Mouse (Mus musculus) embryonic facial prominence, embryonic 14.5 days (tissue): ENCODE results near the gene Tmem39b. TPM values are rescaled to one million over a fixed set of nuclear protein-coding genes. Genes with fewer than 3 reads are reported as not detected.

Source experiments
- ATAC-seq: fragments of 200-750 bp; cut with Nextera tagmentation; 2 replicates; pipeline ENCODE4 v1.8.0; 2017; ENCODE audit warnings: low read depth, moderate number of reproducible peaks, moderate TSS enrichment
- DNase-seq: peaks from one replicate; pipeline ENCODE4 v3.0.0-alpha.2; 2015; ENCODE audit warnings: low spot score
- H3K27ac ChIP-seq: fragments of 300-500 bp; sonication (generic); replicated peaks from 2 replicates; pipeline ENCODE4 v1.5.1; 2014; ENCODE audit warnings: low read depth, mild to moderate bottlenecking, low read length, moderate library complexity
- H3K27me3 ChIP-seq: fragments of 300-500 bp; sonication (generic); replicated peaks from 2 replicates; pipeline ENCODE4 v1.6.1; 2014; ENCODE audit warnings: low read length; ENCODE audit not compliant: control insufficient read depth, insufficient read depth
- H3K36me3 ChIP-seq: fragments of 300-500 bp; sonication (generic); 2 replicates; pipeline ENCODE4 v1.6.1; 2014; ENCODE audit warnings: low read length, mixed read lengths; ENCODE audit not compliant: control insufficient read depth, insufficient read depth
- H3K4me1 ChIP-seq: fragments of 300-500 bp; sonication (generic); 2 replicates; pipeline ENCODE4 v1.6.1; 2014; ENCODE audit warnings: antibody characterized with exemption, low read length; ENCODE audit not compliant: control insufficient read depth, insufficient read depth
- H3K4me2 ChIP-seq: fragments of 300-500 bp; sonication (generic); 2 replicates; pipeline ENCODE4 v1.6.1; 2014; ENCODE audit warnings: low read depth, mild to moderate bottlenecking, low read length, moderate library complexity, mixed read lengths
- H3K4me3 ChIP-seq: fragments of 300-500 bp; sonication (generic); 2 replicates; pipeline ENCODE4 v1.5.1; 2014; ENCODE audit warnings: low read depth, mild to moderate bottlenecking, low read length
- H3K9ac ChIP-seq: fragments of 300-500 bp; sonication (generic); 2 replicates; pipeline ENCODE4 v1.6.1; 2014; ENCODE audit warnings: low read depth, mild to moderate bottlenecking, low read length, moderate library complexity, mixed read lengths
- H3K9me3 ChIP-seq: fragments of 300-500 bp; sonication (generic); 2 replicates; pipeline ENCODE4 v1.6.1; 2016; ENCODE audit warnings: low read length; ENCODE audit not compliant: control insufficient read depth
- WGBS: fragments of 180-500 bp; shearing (Covaris S2); extraction: QIAGEN DNeasy Blood & Tissue Kit; methylation state at CpG from one replicate; pipeline ENCODE4 v1.1.7; 2014; 5-methylcytosine and 5-hydroxymethylcytosine counted together
- polyA plus RNA-seq: library from polyadenylated mRNA; unstranded; fragments of >200 nt; fragmentation: Nextera tagmentation; extraction: Ambion mirVana; gene quantifications from 2 replicates; pipeline ENCODE4 v1.2.1, GENCODE M21; 2014

Gene Tmem39b
- polyA plus RNA-seq, 1 experiment from 2014 or later = 22.1 TPM

- 38% methylated on average over 5 of the region's 5 CpGs for WGBS
Measured at GRCm38 (mm10) chr4:129641756-129642155, 54.9 kb downstream of the Tmem39b start.

GRCm38 (mm10) chr4:129640638-129641467, 55.8 kb downstream of the Tmem39b start, which contains the start of gene Txlna:
TSS of gene Txlna (minus strand) at chr4:129641065.
- H3K9ac ChIP-seq = peak within 1 kb of the TSS; percentile 90
- H3K27ac ChIP-seq = peak within 1 kb of the TSS; percentile 94
- ATAC-seq = peak; percentile 95
- H3K9me3 ChIP-seq = no peaks in the 10 kb centered on the region
- peak within 1 kb of the TSS; percentile 70 for H3K4me3 ChIP-seq
- 1% methylated on average over 39 of the region's 60 CpGs for WGBS
- H3K36me3 ChIP-seq = peaks cover 53% of the 10 kb centered on the region
- peak; percentile 100 for DNase-seq
- H3K4me1 ChIP-seq = peaks cover 21% of the 10 kb centered on the region
- no peaks in the 10 kb centered on the region for H3K27me3 ChIP-seq
- H3K4me2 ChIP-seq = peak within 1 kb of the TSS; percentile 89

More at GRCm38 (mm10) chr4:129641756-129642155, 54.9 kb downstream of the Tmem39b start:
- Histone ChIP-seq H3K36me3 (peaks cover 52% of the 10 kb centered on the region), H3K4me2 (peak overlapping the region; percentile 89), H3K4me1 (peaks cover 21% of the 10 kb centered on the region), H3K27me3 (no peaks in the 10 kb centered on the region), H3K27ac (peak overlapping the region; percentile 75), H3K9me3 (no peaks in the 10 kb centered on the region), H3K4me3 (peak overlapping the region; percentile 70), H3K9ac (peak overlapping the region; percentile 90; the same call in 1 of the 2 replicates)
- DNase-seq (peak; percentile 60), ATAC-seq (no peak)

GRCm38 (mm10) chr4:129640101-129640637, 56.5 kb downstream of the Tmem39b start:
- DNase-seq = peak; percentile 23
- peak overlapping the region; percentile 89 for H3K4me2 ChIP-seq
- no peak for ATAC-seq
- peak overlapping the region; percentile 70 for H3K4me3 ChIP-seq
- no peaks in the 10 kb centered on the region for H3K9me3 ChIP-seq
- H3K27me3 ChIP-seq = no peaks in the 10 kb centered on the region
- WGBS = 3% methylated on average over 17 of the region's 17 CpGs
- H3K27ac ChIP-seq = peak overlapping the region; percentile 94
- H3K9ac ChIP-seq = peak overlapping the region; percentile 90
- peaks cover 21% of the 10 kb centered on the region for H3K4me1 ChIP-seq
- H3K36me3 ChIP-seq = peaks cover 53% of the 10 kb centered on the region

GRCm38 (mm10) chr4:129639221-129639620, 57.4 kb downstream of the Tmem39b start:
- 81% methylated on average over 15 of the region's 15 CpGs for WGBS
- DNase-seq (no peak), ATAC-seq (no peak)
- Histone ChIP-seq H3K9ac (peak overlapping the region; percentile 90; the same call in 1 of the 2 replicates), H3K27ac (no peak overlapping the region), H3K36me3 (peaks cover 53% of the 10 kb centered on the region), H3K4me1 (peaks cover 21% of the 10 kb centered on the region), H3K9me3 (no peaks in the 10 kb centered on the region), H3K4me2 (peak overlapping the region; percentile 89), H3K4me3 (peak overlapping the region; percentile 70), H3K27me3 (no peaks in the 10 kb centered on the region)

- H3K4me2 ChIP-seq = no peak overlapping the region
- WGBS = 94% methylated on average over 6 of the region's 6 CpGs
- peaks cover 4% of the 10 kb centered on the region; the same call in 1 of the 2 replicates for H3K4me1 ChIP-seq
- no peaks in the 10 kb centered on the region for H3K27me3 ChIP-seq
- no peak for ATAC-seq
- peaks cover 99% of the 10 kb centered on the region for H3K36me3 ChIP-seq
- no peak overlapping the region for H3K4me3 ChIP-seq
- no peak overlapping the region for H3K27ac ChIP-seq
- DNase-seq = no peak
- no peaks in the 10 kb centered on the region for H3K9me3 ChIP-seq
- H3K9ac ChIP-seq = no peak overlapping the region
Measured at GRCm38 (mm10) chr4:129633852-129634251, 62.8 kb downstream of the Tmem39b start.

- 89% methylated on average over 12 of the region's 12 CpGs for WGBS
- no peak overlapping the region for H3K4me2 ChIP-seq
- no peak overlapping the region for H3K9ac ChIP-seq
- H3K27me3 ChIP-seq = no peaks in the 10 kb centered on the region
- no peaks in the 10 kb centered on the region for H3K9me3 ChIP-seq
- peaks cover 100% of the 10 kb centered on the region for H3K36me3 ChIP-seq
- H3K4me3 ChIP-seq = no peak overlapping the region
- H3K27ac ChIP-seq = no peak overlapping the region
- DNase-seq = no peak
- ATAC-seq = no peak
- no peaks in the 10 kb centered on the region for H3K4me1 ChIP-seq
Measured at GRCm38 (mm10) chr4:129631867-129632266, 64.8 kb downstream of the Tmem39b start.

GRCm38 (mm10) chr4:129630944-129631343, 65.7 kb downstream of the Tmem39b start:
- H3K4me3 ChIP-seq = no peak overlapping the region
- no peaks in the 10 kb centered on the region for H3K9me3 ChIP-seq
- H3K27ac ChIP-seq = no peak overlapping the region
- H3K4me1 ChIP-seq = no peaks in the 10 kb centered on the region
- 79% methylated on average over 3 of the region's 4 CpGs for WGBS
- H3K4me2 ChIP-seq = no peak overlapping the region
- DNase-seq (no peak), ATAC-seq (no peak)
- no peak overlapping the region for H3K9ac ChIP-seq
- H3K27me3 ChIP-seq = no peaks in the 10 kb centered on the region
- peaks cover 100% of the 10 kb centered on the region for H3K36me3 ChIP-seq
